Mouse (Mus musculus) E14TG2a.4 (cell line): Measurements from ENCODE around the gene Narfl.

Source experiments
- CTCF ChIP-seq: conservative IDR thresholded peaks from 2 replicates; pipeline ENCODE4 v1.5.1; 2014; ENCODE audit warnings: low read length
- NANOG ChIP-seq: IDR thresholded peaks from 2 replicates; pipeline ENCODE4 v1.6.1; 2014; ENCODE audit warnings: borderline replicate concordance, low read length, mixed read lengths
- POU5F1 ChIP-seq: IDR thresholded peaks from 2 replicates; pipeline ENCODE4 v1.6.1; 2014; ENCODE audit warnings: low read length, borderline replicate concordance

- TF ChIP-seq CTCF (peak; percentile 79), NANOG (no peak), POU5F1 (no peak)
Measured at GRCm38 (mm10) chr17:25801029-25801428, 27.5 kb downstream of the Narfl start.
